Mouse (Mus musculus): ENCODE measurements around the gene Foxg1. TPM values are rescaled to one million over a fixed set of nuclear protein-coding genes. Genes with fewer than 3 reads are reported as not detected.

Gene Foxg1
- 2.0 and 3.1 TPM in 2 replicates for polyA plus RNA-seq (2015; fragmentation: Nextera tagmentation; extraction: Ambion mirVana)

GRCm38 (mm10) chr12:49382565-49383520 lies at the start of gene Foxg1:
TSS of gene Foxg1 (plus strand) at chr12:49382660.
- no peak for DNase-seq (ENCODE audit: low spot score)

GRCm38 (mm10) chr12:49349697-49350096 lies 32.8 kb upstream of the Foxg1 start:
- no peak for DNase-seq (ENCODE audit: low spot score)

GRCm38 (mm10) chr12:49368931-49369330 lies 13.5 kb upstream of the Foxg1 start:
- no peak for DNase-seq (ENCODE audit: low spot score)

DNA sequence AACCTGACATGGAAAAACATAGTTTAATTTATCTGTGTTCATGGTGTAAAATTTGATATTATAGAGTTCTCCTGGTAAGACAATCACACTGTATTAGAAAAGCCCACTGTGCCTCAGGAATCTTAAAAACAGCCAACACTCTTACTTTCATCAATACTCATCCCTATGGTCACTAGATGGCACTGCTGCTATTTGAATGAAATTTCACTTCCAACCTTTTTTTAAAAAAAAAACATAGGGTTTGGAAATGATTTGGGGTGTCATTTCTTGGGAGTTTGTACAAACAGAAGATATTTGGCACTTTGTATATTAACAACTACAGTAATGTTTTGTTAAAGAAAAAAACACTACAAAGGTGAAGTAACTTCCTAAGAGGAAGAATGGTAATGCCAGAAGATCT lies 10.3 kb upstream of the Foxg1 start:
- no peak for DNase-seq (ENCODE audit: low spot score)

DNA sequence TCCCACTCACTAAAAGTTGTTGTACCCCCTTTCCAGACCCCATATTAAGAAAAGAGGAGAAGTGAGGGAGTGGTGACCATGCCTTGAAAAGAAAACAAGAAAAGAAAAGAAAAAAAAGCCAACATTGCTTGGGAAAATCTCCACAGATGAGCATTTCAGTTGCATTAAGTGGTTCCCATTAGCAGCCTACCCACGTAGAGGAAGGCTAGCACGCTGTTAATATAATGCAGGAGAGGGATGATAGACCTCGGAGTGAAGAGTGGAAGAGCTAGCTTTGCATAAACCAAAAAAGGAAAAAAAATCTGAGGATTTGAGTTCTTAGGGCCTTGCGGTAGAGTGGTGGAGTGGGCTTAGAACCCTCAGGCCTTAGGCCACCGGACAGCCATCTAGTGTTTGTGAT lies 9.3 kb upstream of the Foxg1 start:
- DNase-seq (ENCODE audit: low spot score), result no peak

DNA sequence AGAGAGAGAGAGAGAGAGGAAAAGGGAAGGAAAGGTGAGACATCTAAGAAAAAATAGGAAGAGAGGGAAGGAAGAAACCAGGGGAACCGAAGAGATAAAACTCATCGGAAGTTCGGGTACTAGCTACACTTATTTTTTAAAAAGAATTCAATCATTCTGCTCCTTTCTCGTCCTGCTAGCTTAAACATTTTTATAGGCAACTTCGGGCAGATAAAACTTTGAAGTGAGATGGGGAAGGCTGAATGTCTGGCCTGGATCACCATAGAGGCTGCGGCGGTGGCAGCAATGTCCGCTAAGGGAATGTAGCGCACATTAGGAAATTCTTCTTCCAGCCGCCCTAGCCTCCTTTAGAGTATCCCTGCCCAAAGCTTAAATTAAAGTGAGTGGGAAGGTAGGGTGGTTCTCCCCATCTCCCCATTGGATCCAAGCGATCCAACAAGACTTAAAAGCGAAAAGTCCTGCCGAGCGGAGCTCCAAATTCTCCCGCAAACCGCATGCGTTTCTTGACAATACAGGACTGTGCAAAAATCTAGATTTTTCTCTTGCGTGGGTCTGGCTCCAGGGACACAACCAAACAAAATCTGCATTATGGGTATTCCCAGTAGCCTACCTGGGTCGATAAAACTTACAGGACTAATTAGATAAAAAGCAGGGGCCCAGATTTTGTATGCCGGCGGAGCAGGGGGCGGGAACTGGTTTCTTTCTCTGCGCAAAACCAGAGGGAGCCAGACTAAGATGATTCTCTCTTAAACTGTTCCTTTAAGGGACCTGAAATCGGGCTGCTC lies 8.4 kb upstream of the Foxg1 start:
- no peak for DNase-seq (ENCODE audit: low spot score)

- no peak for DNase-seq (ENCODE audit: low spot score)
These were observed 7.9 kb upstream of the Foxg1 start for GRCm38 (mm10) chr12:49374606-49374995.

DNA sequence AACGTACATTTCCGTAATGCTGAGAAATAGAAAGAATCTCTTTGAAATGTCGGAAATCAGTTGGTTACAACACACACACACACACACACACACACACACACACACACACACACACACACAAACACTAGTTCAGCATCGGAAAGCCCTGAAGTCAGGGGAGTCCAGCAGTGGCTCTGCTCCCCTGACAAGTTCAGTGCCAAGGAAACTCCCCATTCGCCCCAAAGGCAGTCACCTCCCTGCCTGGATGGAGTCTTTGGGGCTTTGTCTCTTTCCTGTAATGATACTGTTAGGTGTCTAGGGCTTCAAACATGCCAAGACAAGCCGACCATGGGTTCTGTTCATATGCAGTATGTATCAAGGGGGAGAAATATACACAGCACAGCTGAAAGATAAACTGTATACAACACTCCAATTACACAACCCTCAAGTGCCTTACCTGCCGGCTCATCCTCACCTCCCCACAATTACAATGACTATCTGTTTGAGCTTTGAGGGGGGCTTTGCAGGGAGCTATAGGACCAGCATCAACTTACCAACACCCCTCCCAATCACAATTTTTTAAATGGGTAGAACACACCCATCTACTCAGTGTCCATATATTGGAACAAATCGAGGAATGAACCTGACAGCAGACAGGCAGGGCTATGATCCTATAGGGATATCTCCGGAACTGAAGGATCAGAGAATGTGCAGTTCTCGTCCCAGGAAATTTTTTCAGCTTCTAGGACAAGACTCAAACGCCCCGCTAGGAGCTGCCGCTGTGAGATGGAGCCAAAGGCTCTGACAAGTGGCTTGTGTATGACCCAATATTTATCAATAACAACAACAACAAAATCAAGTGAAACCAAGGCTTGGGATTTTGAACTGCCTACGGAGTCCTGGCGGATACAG lies 6.8 kb upstream of the Foxg1 start:
- no peak for DNase-seq (ENCODE audit: low spot score)

- no peak for DNase-seq (ENCODE audit: low spot score)
These were observed 6.0 kb upstream of the Foxg1 start for GRCm38 (mm10) chr12:49376318-49376992.

DNA sequence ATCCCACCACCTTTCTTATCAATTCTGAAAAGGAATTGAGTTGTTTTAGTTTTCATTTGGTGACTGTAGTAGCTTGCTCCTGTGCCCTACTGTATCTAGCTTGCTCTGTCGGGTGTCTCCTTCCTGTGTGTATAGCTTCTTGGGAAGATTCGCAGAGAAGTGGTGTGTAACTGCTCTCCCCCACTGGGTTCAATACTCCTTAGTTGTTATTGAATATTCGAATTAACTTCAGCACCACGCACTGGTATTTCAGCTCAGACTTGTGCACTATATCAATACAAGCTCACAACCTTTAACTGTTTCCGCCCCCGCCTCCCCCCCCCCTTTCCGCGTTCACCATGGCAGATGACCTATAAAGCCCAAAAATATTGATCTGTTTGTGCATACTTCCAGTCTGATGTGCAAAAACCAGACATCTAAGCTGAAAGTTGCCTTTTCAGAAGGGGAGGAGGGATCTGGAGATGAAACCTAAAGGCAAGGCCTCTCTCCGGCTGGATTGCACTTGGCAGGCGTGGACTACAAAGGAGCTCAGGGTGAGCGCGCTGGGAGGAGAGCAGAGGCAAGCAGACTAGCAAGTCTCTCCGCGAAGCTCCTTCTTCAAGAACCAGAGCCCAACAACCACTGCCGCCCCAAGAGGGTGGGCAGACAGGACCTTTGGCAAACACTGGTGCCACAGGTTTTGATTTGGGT lies 5.0 kb upstream of the Foxg1 start:
- no peak for DNase-seq (ENCODE audit: low spot score)

DNA sequence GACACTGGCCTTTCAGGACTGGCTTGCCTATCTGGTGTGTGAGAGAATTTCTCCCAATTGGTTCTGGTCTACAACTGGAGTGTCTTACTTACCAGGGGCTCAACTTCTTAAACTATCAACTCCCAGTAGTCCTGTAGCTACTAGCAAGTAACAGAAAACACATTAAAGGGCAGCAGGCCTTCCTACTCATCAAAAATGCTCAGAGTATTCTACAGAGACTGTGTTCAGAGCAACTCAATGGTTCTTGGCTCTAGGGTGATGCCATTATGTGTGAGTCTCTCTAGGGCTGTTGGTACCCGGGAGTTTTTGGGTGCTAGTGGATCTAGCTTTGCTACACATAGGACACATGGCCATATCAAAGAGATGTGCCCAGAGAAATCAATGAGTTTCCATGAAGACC lies 3.5 kb upstream of the Foxg1 start:
- no peak for DNase-seq (ENCODE audit: low spot score)

DNA sequence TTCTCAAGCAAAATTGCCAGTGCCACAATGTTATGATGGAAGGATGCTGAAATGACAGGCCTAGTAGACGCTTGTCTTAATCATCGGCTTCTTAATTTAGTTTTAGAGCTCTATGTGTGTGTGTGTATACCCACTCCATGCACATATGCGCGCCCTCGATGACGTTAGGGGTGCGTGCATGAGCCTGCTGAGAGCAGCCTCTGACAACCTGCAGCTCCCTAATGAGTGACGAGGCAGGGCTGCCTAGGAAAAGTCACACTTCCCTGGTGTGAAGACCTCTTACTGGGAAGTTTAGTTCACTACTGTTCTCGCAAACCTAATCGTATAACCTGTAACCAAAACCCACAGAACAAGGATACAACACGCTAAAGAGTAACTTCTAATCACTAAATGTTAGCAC lies 3.0 kb upstream of the Foxg1 start:
- no peak for DNase-seq (ENCODE audit: low spot score)

GRCm38 (mm10) chr12:49380442-49380841 lies 2.0 kb upstream of the Foxg1 start:
- no peak for DNase-seq (ENCODE audit: low spot score)

GRCm38 (mm10) chr12:49381031-49381525 lies 1.4 kb upstream of the Foxg1 start:
- no peak for DNase-seq (ENCODE audit: low spot score)

DNA sequence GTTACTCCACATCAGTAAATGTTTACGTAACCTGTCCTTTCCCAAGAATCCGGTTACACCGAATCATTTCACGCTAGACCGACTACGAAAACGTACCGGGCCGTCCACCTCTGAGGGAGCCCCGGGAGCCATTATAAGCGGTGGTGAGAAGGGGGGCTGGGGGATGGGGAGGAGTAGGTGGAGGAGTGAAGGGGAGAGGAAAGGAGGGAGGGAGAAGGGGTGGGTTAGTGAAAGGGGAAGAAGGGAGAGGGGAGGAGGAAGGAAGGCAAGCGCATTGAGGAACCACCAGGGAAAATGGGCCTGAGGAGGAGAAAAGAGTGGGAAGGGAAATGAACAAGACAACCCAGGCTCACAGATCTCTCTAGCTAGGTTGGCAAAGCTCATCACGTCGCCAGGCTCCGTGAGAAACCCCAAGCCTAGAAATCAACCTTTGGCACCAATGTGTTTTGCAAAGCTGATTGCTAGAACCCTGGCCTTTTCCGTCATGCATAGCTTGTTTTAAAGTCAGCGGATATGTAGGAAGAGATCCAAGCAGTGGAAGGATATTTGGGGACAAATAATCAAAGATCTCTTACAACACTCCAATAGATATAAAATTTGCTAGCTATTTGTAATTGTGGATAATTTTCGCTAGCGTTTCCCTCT lies 617 bp upstream of the Foxg1 start:
- no peak for DNase-seq (ENCODE audit: low spot score)

DNA sequence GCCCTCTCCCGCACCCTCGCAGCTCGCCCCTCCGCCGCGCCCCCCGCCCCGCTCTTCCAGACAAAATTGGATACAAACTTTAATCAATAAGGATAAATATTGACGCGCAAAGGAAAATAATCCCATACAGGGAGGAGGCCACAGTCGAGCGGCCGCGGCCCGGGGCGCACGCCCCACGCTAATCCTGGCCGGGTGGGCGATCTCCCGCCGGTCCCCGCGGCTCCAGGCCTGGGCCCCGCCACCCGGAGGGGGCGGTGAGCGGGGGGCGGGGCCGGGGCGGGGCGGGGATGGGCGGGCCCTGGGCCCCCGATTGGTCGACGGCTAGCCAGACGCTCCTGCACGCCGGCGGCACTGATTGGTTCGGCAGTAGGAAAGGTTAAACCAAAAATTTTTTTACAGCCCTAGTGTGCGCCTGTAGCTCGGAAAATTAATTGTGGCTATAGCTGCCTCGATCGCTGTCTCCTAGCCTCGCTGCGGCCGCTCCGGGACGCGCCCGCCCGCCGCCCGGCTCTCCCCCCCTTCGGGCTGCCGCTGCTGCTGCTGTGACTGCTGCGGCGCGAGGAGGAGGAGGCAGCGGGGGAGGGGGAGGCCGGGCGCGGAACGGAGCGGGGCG lies 1.2 kb downstream of the Foxg1 start:
- no peak for DNase-seq (ENCODE audit: low spot score)

DNA sequence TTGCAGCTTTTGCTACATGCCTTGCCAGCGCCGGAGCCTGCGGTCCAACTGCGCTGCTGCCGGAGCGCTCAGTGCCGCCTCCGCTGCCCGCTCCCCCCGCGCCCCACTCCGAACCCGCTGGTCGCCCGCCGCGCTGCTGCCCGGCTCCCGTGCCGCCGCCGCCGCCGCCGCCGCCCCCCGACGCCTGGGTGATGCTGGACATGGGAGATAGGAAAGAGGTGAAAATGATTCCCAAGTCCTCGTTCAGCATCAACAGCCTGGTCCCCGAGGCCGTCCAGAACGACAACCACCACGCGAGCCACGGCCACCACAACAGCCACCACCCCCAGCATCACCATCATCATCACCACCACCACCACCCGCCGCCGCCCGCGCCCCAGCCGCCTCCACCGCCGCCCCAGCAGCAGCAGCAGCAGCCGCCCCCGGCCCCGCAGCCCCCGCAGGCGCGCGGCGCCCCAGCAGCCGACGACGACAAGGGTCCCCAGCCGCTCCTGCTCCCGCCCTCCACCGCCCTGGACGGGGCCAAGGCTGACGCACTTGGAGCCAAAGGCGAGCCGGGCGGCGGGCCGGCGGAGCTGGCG lies 1.9 kb downstream of the Foxg1 start:
- no peak for DNase-seq (ENCODE audit: low spot score)

GRCm38 (mm10) chr12:49384876-49385630 lies 2.6 kb downstream of the Foxg1 start, which contains the start of gene Gm43517:
TSS of gene Gm43517 (plus strand) at chr12:49385174.
- no peak for DNase-seq (ENCODE audit: low spot score)
